Mouse (Mus musculus) frontal cortex, postnatal 14 days (tissue): ENCODE results near the gene Cryzl1.

Experiments used
- DNase-seq, 2 experiments: peaks; one replicate each; pipeline ENCODE4 v3.0.0; 2022; ENCODE audit warnings: low spot score in 2 of 2

The Cryzl1 gene

DNA sequence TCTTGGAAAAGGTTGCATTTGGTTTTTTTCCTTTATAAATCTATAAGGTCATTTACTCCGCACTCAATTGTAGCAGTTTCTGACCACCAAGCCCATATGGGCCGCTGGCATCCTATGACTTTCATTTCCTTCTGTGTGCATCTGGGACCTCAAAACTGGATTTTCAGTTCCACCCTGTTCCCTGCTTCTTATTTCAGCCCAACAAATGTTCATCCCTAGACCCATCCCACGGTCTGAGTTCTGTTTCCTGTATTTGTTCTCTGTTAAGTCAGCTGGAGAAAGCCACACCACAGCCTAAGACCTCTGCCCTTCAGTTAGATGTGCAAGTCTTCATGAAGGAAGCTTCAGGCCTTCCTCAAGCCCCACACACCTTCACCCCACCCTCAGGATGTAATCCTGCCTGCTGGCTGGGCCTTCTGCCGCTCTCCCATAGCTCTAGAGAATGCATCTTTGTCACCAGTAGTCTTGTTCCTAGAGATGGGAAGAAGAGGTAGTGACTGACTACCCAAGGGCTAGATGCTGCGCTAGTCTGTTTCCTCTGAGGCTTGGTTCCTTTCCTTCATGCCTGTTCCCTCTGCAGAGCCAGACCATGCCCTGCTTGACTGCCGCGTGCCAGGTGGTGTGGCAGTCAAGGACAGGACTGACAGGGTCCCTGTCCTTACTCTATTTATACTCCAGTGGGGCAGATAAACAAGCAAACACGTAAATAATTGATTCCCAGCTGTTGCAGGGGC lies 11.6 kb upstream of the Cryzl1 start:
- no peak for DNase-seq

DNA sequence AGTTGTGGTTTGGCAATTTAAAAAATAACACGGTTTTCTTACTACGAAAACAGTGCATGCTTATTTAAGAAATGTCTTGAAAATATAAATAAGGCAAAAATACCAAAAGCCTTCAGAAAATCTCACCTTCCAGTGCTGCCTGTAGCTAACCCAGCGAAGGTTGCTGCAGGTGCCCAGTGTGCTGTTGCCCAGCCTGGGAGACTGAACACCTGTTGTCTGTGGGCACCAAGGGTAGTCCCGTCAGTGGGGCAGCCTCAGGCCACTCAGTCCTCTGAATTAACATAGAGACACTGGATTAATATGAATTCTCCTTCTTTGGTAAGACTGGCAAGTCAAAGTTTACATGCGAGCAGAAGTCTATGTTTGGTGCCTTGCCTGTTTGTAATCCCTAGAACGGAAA lies 9.7 kb upstream of the Cryzl1 start:
- no peak for DNase-seq

DNA sequence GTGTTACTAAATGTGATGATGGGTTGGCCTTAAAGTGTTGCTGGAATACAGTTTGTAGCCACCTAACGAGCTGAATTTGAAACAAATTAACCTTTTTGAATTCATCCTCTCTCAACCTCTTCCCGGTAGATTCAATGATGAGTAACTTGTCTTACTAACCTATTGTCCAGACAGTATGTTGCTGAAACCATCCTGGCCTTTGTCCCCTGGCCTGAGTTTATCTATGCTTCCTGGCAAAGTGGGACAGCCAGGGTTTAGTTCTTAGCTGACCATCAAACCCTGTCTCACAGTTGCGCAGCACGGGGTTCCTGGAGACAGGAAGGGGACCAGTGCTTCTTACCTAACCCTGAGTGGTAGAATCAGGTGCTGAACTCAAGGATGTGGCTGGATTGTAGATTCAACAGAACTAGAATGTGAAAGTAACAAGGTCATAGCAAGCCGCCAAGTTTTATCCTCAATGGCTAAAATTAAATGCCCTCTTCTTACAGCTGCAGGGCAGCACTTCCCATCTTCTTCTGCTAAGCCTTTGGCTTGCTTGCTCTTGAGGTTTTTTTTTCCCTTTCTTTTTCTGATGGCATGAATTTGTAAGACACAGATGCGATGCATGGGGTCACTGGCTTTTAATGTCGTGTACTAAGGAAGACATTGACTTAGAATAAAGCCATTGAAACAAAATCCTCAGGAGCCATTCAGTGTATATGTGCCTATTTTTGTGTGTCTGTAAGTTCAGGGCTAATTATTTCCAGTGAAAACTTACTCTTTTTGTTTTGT lies 7.5 kb upstream of the Cryzl1 start:
- no peak for DNase-seq

DNA sequence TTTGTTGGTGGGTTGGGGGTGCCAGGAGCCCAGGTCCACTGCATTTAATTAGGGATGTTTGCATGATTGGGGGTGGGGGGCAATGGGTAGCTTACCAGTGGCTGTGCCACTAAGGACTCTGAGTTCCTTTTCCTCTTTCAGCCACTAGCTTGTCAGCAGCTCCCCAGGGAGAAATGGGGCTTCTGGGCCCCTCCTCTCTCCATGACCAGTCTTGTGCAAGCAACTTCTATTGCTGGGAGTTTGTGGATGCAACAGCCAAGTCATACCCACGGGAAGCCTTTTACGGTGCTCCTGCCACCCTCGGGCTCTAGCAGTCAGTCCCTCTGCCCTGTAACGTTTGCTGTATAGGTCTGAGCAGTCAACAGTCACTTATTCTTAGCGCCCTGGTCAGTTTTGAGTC lies 6.0 kb upstream of the Cryzl1 start:
- DNase-seq, result no peak

DNA sequence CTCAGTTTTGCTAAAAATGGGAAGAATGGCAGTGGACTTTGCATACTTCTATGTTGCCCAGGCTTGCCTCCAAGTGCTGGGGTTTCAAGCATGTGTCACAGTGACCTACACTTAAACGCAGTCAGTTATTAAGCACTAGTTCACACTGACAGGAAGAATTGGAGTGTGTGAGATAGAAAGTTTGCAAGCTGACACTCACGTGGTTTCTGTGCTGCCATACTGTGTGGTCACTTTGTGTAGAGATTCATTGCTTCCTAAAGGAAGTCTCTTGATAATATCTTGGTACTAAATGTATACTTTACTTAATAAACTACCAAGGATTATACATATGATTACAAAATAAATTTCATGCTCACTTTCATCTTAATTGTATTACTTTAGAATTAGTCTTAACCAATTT lies 4.0 kb upstream of the Cryzl1 start:
- no peak for DNase-seq

DNA sequence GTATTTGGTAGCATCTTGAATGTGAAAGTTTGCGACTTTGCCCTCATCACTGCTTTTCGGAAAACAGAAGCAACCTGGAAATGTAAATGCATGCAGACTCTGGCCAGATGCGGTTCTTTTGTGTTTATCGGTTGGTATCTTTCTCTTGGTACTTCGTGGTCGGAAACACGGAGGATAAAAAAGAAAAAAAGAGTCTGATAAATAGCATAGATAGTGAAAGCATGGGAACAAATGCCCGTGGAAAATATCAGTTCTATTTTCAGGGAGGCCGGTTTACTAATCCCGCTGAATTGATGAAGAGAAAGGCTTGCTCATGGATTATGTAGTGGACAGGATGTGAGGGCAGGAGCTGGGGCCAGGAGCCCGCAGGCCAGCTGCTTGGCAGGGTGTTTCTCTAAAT lies 1.7 kb upstream of the Cryzl1 start:
- no peak for DNase-seq

DNA sequence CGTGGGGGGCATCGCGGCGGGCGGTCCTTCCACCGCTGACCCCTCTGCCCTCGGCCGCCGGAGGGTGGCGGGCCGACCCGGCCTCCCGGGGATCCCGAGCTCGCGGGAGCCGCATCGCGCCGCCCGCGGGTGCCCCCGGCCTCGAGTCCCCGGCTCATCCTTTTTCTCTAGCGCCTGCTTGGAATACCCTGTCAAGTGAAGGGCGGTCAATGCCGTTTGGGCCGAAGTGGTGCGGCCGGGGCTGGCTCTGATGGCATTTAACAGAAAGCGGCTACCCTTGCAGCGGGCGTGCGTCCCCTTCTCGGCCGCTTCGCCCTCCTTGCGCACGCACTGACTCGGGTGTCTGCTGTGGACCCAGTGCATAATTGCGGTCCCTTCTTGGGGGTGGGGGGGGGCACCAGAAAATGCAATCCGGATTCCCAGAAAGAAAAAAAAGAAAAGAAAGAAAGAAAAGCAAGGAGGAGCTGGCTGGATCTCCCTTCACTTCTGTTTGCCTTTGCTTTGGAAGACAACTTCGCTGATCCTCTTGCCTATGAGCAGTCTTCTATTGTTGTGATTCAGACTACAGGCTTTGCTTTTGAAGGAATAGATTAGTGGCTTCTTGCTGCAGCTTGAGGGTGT lies 1.2 kb upstream of the Cryzl1 start:
- DNase-seq, result peak; percentile 27 to 34

DNA sequence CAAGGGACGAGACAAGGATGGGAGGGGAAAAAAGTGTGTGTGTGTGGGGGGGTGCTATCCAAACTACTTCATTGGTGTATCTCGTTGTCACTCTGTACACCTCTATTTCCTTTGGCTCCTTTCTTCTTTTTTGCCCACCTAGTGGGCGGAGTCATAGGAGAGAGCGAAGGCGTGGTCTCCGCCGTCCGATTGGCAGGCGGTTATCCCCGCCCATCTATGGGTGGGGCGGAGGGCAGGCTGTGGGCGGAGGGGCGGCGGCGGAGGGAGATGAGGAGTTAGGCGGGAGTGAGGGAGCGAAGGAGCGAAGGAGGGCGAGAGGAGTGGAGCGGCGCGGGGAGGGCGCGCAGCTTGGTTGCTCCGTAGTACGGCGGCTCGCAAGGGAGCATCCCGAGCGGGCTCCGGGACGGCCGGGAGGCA lies 299 bp upstream of the Cryzl1 start, which contains the start of gene Itsn1:
Gene Itsn1, plus strand, starts transcription at position 216 of the 417 bp plus-strand sequence.
- peak; percentile 96 to 98 for DNase-seq

DNA sequence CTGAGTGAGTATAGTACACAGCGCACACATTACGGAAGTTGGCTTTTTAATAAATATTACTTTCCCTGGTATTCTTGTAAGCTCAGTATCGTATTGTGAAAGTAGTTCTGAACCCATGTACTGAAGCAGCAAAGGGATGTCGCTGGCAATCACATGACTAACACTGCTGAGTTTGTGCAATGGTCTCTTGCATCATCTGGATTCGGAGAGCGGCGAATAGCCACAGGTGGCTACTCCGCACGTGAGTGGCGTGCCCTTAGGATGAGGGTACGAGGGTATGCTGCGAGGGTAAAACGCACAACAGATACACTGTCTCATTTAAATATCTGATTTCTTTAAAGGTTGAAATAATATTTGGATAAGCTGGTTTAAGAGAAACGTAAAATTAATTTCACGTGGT lies 1.3 kb downstream of the Cryzl1 start:
- no peak for DNase-seq

DNA sequence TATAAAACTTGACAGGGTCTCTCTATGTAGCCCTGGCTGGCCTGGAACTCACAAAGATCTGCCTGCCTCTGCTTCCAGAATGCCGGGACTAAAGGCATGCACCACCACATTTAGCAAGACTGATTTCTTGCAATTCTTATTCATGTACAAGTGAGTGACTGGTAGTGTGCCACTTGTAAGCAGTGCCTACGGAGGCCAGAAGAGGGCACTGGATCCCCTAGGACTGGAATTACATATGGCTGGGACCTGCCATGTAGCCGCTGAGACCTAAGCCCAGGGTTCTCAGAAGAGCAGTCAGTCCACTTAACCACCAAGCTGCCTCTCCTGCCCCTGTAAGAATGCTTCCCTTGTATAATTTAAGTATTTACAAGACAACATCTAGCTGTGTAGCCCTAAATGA lies 4.5 kb downstream of the Cryzl1 start:
- no peak for DNase-seq

DNA sequence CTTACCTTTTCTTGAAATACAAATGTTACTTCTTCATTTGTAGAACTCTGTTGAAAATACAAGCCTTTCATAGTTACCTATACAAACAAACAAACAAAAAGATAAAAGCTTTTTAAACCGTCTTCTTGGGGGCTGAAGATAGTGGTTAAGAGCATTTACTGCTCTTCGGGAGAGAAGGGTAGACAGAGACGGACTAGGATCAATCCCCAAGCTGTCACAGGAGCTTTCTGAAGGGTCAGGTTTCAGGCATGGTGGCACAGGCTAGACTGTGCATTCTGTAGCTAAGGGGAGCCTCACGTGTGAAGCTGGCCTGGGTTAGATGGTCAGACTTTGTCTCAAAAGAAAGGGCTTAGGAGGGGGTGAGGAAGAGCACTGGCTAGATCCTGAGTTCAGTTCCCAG lies 11.4 kb downstream of the Cryzl1 start:
- DNase-seq, result no peak

DNA sequence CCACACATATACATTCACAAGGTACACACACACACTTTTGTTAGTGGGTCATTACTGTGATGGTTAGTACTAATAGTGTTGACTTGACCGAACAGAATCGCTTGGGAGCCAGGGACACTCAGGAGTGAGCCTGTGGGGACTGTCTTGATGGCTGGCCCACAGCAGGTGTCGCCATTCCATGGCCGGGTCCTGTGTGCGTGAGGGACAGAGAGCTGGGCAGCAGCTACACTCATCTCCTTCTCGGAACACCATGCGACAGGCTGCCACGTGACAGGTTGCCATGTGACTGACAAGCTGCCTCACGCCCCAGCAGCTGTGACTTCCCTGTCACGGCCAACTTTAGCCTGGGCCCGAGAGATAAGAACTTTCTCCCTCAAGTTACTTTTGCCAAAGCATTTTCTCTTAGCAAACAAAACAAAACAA lies 11.8 kb downstream of the Cryzl1 start:
- DNase-seq, result no peak

DNA sequence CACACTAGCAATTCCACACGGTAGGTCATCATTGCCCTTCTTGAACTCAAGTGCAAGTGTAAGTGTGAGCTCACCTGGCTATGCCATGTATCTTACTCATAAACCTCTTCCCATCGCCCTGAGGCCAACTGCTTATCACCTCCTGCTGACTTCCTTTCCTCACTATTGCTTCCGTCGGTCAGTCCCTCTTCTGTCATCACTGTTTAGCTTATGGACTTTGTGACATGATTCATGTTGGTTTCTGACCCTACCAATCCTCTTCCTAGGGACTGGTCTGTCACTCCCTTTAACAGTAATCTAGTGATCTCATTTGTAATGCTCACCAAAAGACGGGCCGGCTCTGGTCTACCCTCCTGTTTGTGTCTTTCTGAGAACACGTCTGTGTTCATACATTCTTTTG lies 18.5 kb downstream of the Cryzl1 start:
- DNase-seq, result no peak

DNA sequence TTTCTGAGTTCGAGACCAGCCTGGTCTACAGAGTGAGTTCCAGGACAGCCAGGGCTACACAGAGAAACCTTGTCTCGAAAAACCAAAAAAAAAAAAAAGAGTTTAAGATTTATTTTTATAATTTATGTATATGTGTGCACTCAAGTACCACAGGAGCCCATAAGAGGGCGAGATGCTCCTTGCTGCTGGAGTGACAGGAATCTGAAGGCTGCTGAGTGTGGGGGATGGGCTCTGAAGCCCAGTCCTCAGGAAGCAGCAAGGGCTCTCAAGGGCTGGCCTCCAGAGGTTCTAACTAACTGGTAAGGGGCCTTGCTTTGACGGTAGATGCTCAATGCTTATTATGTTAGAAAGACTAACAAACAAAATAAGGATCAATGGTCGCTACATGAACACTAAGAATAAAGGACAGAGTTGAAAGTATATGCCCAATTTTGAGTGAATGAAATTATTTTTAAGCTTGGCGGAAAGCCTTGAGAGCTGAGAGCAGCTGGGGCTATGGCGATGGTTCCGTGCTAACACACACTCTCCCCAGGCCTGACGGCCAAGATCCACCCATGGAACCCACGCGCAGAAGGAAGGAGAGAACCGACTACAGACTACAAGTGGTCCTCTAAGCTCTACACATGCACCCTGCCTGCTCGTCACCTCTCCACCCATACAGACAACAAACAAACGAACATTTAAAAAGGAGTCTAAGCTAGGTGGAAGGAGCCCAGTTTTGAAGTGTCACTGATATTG lies 24.0 kb downstream of the Cryzl1 start:
- DNase-seq, result peak in 1 of 2 experiments; percentile 30

DNA sequence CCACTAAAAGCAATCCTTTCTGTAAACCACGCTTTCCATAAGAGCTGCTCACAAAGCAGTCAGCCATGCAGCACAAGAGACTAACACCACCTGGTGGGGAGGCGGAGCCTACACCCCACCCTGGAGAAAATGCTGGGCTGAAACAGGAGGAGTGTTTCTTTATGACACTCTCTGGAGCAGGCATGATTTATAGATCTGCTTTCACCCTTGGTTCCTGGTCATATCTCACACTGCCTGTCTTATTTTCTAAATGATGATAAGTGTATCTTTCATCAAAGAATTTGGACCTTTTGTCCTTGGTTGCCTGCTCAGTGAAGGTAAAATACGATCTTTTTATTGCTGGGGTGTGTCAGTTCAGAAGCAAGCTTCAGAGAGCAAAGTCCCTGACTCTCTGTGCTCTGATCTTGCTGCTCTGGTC lies 26.0 kb downstream of the Cryzl1 start:
- DNase-seq, result no peak

DNA sequence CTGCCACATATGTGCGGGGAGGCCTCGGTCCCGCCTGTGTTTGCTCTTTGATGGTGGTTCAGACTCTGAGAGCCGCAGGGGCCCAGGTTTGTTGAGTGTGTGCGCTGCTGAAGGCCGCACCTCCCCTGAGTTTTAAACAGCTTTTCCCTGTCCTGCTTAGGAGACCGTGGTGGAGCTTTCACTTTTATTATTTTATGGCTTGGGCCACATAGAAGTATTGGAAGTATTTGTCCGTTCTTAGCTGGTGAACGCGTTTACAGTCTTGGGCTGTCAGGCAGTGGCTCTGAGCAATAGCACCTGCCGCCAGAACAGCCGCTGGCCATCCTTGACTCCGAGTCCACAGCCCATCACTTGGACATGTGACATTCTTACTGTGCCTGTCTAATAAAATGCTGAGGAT lies 26.9 kb downstream of the Cryzl1 start:
- no peak for DNase-seq

DNA sequence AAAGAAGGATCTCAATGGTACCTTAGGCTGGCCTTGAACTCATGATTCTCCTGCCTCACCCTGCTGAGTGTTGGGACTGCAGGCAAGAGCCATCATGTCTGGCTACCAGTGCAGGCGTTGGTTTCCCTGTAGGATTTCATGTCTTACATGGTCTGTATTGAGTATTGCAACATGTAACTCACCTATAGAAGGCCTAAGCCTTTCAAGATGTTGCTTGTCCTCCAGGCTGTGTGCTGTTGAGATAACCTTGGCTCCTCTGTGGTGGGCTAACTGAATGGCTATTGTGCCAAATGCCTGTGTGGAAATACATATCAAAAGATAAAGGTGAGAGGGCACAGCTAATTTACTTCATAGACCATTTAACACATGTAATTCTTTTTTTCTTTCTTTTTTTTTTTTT lies 29.8 kb downstream of the Cryzl1 start:
- no peak for DNase-seq

DNA sequence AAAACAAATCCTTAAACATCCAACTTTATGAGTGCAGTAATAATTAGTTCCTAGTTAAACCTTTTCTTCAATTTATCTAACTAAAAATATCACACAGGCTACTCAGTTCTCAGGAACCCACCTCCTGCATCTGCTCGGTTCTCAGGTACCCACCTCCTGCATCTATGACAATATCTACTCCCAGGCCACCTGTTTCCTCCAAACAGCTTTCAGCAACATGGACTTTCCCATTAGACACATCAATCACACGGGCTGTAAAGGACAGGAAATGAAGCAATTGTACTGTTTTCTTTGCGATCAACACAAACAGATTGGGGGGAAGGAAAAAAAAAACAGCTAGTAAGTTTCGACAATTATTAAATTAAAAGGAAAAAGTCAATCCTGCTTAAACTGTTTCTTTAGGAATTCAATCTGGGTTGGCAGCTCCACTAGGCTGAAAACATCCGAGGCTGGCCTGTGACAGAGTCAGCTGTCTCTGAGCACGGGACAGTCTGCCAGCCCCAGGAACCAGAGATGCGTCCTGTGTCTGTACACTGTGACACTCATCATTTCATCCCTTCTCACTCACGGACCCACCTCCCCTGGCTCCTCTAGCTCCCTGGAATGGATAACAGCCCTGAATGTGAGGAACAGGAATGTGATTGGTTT lies 33.5 kb downstream of the Cryzl1 start:
- no peak for DNase-seq

DNA sequence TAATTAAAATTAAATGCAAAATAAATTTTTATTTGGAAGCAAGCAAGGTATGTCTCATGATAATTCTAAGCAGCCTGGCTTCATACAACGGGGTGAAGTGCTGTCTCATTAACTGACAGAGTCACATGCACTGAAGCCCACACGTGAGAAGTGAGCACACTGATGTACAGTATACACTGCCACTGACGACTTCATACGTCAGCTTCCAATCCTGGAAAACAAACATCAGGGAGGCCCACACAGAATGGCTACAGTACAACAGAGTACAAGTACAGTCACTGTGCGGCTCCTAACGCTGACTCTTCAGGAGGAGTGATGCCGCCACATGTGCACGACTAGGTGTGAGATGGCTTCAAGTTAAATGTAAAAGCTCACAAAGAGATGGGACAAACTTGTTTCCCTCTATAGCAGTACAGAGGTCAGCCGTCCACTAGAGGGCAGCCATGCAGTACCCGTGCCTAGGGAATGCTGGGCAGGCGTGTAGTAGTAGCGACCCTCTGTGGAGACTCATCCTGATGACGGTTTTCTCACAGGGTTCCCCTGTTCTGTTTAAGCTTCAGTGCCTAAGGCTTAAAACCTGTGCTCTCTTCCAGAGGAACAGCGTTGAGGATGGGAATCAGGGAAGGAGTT lies 34.2 kb downstream of the Cryzl1 start:
- peak; percentile 47 to 64 for DNase-seq

DNA sequence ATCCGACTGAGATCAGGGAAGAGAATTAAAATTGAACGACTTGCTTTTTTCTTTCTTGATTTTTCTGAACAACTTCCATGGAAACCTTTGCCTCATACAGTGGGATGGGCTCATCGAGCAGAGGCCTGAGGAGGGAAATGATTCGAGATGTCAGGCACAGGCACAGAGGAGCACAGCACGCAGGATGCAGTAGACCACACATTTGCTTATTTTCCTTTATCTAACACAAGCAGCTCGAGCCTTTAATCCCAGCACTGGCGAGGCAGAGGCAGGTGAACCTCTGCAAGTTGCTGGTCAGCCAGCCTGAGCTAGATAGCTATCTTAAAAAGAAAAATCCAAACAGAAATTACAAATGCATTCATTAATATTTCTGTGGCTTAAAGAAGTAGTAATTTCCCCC lies 39.0 kb downstream of the Cryzl1 start:
- no peak for DNase-seq
